Mouse (Mus musculus) fibroblast of lung, adult 2 months (primary cell): Measurements from ENCODE around the gene Arpc1b.
"Not testable (repeated sequence)": the region's sequence is repeated elsewhere in the genome, so short reads cannot be mapped to it uniquely, and the experiment has no call there.

ENCODE experiments used
- DNase-seq: peaks from one replicate; pipeline ENCODE4 v3.0.0-alpha.2; 2011; ENCODE audit warnings: low read depth

Gene Arpc1b

DNA sequence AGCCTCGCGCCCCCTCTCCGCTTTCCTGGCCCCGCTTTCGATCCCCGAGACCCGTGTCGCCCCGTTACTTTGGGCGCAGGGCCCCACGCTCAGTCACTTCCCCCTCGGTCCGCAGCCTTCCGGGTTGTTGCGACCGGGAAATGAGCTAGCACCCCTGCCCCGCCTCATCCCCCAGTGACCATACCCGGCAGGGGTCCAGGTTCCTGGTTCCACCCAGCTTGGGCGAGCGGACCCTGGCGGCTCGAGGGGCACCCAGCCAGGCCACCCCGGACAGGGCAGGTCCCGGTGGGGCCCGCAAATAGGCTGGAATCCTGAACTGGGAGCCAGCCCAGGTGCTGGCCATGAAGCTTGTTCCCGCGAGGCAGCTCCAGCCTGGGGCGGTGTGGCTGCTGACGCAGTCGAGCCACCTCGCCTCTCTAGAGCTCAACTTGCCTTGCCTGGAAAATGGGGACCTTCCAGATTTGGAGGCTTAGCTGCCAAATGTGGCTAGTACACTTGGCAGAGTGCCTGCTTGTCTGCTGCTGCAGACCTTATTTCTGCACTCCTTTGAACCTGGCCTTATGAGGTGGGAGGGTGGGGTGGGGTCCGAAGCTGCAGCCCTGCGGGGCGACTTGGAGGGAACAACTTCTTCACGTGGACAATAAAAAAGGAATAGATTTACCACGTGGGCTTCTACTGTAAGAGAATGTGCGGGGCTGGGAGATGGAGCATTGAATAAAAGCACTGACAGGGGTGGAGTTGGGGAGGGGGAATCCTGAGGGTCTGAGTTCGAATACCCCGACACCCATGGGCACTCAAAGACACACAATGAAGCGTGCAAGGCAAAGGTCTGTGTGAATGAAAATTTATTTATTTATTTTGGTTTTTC lies 825 bp downstream of the Arpc1b start:
- DNase-seq: no peak

DNA sequence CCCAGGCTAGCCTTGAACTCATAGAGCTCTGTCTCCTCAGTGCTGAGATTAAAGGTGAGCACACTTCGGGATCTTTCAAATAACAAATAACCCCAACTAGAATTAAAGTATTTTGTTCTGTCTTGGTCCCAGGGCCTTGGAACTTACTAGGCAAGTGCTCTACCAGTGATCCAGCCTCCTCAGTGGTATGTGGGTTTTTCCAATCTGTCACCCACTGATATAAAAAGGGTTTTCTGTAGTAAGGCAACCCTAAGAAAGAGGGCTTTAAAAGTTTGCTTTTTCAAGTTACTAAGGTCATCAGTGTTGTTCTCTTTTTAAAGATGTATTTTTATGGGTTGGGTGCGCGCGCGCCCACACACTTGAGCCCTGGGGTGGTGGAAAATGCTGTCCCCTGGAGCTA lies 1.7 kb downstream of the Arpc1b start:
- DNase-seq: no peak

DNA sequence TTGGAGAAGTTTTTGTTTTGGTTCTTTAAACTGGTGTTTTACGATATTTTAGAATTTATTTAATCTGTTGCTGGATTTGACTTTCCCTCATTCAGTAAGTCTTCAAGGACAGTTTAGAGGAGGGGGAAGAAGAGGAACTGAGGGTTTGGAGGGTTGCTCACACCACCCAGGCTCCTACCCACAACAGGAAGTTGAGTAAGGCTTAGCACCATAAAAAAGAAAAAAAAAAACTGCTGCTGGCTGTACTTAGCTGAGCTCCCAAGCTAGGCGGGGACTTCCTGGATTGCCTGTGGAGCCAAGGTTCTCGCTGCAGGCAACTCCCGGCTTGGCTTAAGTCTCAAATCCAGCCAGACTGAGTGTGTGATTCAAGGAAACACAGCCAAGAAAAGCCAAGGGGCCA lies 2.3 kb downstream of the Arpc1b start:
- peak; percentile 91 for DNase-seq

DNA sequence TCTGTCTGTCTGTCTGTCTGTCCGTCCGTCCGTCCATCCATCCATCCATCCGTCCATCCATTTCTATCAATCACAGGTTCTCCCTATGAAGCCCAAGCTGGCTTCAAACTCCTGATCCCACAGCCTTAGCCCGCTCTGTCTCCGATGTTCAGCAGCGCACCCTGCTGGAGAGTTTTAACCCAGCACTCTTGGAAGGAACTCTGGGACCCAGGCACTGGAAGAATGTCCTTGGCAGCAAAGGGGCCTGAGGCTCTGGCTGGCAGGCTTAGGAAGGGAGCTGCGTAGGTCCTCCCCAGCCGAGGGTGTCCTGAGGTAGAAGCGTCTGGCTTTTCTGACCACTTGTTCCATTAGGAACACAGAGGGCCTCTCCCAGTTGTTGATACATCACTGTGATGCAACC lies 2.9 kb downstream of the Arpc1b start:
- peak; percentile 65 for DNase-seq

DNA sequence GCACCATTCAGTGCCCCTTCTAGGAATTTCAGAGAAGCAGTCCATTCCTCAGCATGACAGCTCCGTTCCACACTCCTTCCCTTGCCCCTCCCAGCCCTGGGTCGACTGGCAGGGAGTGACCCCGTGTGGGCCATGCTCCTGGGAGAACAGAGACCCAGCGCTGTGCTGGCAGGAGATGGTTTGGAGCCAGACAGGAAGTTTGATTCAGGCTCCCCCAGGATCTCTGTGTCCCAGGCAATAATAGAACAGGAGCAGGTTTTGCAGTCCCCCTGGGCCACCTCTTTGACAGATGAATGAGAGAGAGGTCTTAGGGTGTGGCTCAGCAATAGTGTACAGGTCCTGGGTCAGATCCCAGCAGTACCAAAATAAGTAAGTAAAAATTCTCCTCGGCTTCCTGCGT lies 4.0 kb downstream of the Arpc1b start:
- DNase-seq: no peak

DNA sequence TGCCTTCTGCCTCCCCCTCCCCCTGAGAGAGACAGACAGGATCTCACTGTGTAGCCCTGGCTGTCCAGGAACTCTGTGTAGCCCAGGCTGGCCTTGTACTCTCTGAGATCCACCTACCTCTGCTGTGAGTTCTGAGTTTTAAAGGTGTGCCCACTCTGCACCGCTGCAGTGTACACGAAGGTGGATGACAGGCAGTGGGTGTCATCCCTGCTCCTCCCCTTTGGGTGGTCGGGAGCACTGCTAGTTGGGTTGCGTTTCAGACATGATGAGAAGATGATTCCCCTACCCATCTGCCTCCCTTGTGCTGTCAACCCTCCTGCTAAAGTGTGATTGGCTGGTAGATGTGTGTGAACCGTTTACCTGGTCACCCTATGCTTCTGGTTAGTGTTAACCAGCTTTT lies 4.4 kb downstream of the Arpc1b start:
- DNase-seq: no peak

DNA sequence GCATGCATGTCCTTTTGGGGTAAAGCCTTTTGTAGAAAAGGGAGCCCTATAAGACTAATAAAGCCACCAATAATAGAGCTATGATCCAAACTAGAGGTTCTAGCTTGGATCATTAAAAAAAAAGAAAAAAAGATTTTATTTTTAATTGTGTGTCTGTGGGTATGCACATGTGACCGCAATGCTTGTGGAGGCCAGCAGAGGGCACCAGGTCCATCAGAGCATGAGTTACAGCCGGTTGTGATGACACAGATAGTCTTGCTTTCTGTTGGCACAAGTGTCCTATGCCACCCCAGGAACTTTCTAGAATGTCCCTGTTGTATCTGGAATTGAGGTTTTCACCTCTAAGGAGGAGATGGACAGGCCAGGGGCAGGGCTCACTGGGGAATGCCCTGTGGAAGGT lies 5.4 kb downstream of the Arpc1b start:
- DNase-seq: no peak

DNA sequence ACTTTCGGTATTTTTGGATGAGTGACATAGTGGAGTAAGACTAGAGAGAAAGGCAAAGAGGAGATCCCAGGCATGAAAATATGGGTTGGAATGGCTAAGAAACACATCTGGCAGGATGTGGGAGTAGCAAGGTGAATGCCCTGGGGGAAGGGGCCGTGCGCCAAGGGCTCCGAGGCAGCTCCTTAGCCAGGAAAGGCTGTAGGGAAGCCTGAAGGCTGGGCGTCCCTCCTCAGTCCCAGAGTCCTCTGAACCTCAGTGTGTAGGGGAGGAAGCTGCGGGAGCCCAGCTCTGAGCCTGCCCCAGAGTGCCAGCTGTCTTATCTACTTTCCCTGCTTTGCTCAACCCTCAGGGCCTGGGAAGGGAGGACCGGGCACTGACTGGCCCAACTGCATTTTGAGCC lies 6.9 kb downstream of the Arpc1b start:
- DNase-seq: no peak

DNA sequence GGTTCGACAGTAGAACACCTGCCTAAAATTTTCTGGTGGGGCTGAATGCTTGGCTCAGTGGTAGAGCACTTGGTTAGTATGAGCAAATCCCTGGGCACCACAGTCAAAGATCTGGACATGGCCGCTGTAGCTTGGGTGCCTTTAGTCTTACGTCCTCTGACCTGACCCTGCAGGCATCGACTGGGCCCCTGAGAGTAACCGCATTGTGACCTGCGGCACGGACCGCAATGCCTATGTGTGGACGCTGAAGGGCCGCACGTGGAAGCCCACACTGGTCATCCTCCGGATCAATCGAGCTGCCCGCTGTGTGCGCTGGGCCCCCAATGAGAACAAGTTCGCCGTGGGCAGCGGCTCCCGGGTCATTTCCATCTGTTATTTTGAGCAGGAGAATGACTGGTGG lies 9.4 kb downstream of the Arpc1b start:
- no peak for DNase-seq

DNA sequence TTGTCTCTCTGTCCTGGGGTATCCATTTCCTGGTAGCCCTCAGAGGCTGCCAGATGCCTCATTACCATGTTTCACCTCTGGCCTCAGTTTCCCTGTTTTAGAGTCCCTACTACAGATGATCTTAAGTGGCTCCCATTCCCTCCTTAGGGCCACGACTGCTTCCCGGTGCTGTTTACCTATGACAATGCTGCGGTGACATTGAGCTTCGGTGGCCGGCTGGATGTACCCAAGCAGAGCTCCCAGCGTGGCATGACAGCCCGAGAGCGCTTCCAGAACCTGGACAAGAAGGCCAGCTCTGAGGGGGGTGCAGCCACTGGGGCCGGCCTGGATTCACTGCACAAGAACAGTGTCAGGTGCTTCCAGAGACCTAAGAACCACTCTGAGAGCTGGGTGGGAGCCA lies 12.6 kb downstream of the Arpc1b start:
- DNase-seq: no peak

DNA sequence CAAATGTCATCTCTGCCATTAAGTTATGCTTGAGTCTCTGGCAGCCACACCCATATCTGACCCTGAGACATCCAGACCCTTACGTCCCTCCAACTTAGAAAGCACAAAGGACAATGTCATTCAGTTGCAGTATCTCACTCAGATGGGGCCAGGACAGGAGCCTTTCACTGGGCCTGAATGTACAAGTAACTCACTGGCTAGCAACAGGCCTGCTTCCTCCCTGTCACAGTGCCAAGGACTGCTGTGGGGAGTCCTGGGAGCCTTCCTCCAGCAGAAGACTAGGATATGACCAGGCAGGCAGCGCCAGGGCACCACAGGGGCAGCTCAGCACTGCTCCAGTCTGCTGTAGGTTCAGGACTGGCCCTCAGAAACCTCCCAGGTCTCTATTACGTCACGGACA lies 15.1 kb downstream of the Arpc1b start:
- no peak for DNase-seq

DNA sequence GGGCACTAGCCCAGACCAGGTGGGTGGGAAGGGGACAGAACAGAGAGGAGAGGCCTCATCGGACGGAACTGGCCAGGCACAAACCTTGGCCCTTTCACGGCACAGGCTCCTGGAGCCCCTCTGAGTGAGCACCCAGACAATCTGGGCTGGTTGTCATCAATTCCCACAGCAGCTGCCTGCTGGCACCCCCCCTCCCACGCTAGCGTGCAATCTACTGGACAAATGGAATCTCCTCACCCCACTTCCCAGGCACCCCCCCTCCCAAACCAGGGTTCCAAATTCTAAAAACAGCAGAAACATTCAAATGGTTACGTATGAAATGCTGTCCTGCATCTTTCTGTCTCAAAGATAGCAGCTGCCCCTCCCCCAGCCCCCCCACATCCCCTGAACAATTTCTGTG lies 15.8 kb downstream of the Arpc1b start:
- DNase-seq: not testable (repeated sequence)

DNA sequence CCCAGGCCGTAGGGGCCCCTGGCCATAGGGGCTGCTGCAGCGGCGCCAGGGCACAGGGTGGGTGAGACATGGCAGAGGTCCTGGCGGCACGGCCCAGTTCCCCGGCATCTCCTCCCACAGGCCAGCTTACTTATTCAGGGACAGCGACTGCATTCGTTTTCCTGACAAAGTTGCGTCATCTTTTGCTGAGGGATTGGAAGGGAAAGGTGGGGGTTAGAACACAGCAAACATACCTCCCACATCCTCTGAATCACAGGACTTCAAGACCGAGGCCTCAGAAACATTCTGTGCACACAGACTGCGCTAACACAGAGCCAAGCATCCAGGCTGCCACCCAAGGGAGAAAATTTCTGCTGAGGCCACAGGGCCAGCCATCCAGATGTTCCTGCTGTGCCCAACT lies 16.2 kb downstream of the Arpc1b start:
- DNase-seq: peak; percentile 72

DNA sequence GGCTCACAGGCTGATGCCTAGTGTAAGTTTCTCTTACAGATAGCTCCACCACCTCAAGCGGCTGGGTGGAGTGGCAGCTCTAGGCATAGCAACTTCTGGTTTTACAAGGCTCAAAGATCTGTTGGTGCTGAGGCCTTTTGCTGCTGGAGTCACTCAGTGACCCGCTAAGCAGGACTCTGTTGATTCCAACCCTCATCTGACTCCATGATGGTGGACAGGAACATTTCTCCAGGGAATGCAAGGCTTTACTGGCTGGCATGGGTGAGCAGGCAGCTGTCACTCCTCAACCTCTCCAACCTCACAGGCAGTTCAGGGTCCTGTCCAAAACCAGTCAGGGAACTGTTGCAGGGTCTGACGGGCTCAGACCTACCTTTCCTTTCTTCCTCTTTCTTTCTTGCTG lies 17.0 kb downstream of the Arpc1b start:
- no peak for DNase-seq

DNA sequence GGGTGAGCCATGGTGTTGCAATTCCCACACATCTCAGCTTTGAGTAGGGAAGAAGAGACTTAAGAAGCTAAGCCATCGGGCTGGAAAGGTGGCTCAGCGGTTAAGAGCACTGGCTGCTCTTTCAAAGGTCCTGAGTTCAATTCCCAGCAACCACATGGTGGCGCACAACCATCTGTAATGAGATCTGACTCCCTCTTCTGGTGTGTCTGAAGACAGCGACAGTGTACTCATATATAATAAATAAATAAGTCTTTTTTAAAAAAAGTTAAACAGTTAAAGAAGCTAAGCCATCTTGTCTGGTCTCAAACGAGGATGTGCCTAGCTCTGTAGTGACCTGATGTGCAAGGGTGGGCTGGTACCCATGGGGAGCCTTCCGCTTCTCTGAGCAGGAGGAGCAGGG lies 19.3 kb downstream of the Arpc1b start:
- not testable (repeated sequence) for DNase-seq

DNA sequence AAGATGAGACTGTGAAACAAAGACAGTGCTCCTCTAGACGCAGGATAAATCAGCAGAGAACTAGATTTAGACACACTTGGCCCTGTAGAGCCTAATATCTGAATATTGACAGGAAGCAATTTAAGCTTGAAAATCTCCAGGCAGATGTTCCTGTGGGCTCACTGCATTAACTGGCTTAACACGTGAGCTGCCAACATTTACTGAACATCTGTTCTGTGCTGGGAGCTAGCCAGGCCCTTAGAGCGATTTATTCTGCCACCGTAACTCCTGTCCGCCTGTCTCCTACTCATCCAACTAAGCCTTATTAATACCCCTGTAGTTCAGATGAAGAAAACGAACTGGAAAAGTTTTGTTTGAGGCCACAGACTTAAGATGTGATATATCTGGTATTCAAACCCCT lies 24.8 kb downstream of the Arpc1b start:
- DNase-seq: no peak

DNA sequence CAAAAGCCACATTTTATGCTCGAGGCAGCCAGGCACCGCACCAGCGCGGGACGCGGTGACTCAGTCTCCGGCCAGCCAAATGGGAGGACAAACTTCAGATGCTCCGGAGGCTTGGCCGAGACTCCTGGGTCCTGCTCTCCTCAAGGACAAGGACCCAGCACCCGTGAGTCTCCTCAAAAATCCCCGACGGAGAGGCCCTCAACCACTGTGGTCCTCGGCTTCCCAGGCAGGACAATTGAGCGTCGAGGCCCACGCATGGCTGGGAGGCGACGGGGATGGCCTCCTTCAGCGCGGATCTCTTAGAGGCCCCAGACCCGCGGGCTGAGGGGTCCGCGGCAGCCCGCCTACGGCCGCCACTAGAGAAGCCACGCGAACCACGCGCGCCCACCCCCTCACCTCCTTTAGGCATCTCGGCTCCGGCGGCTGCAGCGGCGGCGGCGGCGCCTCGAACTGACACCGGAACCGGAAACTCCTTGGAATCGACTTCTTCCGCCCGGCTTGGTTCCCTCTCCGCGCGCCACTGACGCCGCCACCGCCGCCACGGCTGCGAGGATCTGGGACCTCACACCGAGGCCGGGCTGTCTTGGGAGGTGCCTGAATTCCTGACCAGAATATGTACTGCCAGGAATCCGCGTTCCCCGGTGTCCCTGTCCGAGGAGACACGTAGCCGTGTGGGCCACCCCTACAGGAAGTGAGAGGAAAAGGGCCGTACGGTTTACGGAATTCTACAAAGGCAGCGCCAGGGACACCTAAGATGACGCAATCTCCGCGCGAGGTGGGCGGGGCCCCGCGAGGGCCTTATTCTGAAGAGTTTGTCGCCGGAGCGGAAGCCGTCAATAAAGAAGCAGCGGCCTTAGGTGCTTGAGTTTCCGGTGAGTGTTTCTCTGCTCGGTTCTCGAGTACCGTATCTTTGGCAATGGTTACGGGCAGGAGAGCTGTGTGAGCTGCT lies 25.8 kb downstream of the Arpc1b start, which contains the start of the genes Pdap1 and Bud31:
Gene Pdap1, minus strand, starts transcription at position 668 of the 949 bp plus-strand sequence.
Gene Bud31, plus strand, starts transcription at position 792 of the 949 bp plus-strand sequence.
- peak; percentile 69 for DNase-seq

DNA sequence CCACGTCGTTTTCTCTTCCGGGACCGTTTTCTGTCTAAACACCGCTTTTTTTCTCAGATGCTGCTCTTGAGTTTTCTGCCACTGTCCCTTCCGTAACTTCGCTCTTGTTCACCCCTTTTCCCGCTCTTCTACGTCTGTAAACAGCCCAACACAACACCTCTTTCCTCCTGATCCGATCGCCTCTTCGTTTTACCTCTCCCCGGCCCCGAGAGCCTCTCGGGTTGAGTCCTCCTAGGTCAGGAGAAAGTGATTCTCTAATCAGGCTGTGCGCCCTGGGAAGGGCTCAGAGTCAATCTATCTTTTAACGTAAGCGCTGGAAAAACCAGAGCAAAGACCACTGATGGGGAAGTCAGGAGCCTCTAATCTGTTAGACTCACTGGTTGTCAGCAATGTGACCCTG lies 26.6 kb downstream of the Arpc1b start:
- DNase-seq: no peak

DNA sequence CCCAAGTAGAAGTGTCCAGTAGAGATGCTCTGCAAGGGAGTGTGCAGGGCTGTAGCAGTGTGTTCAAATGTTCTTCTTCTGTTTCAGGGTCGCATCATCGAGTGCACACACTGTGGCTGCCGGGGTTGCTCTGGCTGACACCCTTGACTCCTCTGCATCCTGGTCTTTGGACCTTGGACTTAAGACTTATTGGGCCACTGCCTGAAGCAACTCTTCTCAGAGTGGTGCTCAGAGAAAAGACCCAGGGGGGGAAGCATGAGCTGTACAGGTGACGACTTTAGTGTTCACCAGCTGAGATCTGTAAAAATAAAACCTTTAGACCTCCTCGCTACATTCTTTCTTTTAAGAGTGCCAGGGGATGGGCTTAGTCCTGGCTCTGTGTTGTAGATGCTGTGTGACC lies 33.7 kb downstream of the Arpc1b start:
- DNase-seq: no peak

DNA sequence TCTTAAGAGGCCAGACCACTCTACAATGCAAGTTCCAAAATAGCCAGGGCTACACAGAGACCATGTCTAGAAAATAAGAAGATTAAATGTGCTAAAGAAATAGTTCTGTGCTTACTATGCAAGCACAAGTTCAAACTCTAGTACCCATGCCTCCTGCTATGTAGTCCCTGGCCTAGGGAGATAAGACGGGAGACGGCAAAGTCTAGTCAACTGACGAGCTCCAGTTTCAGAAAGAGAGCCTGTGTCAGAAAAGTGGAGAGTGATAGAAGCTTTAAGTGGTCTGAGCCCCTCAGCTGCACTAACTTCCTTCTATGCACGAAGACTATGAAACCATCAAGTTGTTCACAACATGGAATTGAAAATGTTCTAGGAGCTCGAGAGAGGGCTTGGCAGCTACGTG lies 35.3 kb downstream of the Arpc1b start:
- no peak for DNase-seq

DNA sequence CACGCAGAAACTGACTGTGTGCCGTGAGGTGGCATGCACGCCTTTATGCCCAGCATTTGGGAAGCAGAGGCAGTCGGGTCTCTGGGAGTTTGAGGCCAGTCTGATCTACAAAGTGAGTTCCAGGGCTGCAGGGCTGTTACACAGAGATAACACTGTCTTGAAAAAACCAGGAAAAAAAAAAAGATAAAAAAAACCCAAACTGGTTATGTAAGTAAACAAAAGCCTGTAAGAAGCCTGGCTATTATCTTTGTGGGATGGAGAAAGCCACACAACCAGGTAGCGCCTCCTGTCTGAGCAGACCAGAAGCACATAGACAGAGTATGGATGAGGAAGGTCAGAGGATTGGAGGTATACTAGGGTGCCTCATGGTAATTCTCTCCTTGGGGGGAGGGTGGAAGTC lies 38.7 kb downstream of the Arpc1b start:
- no peak for DNase-seq

DNA sequence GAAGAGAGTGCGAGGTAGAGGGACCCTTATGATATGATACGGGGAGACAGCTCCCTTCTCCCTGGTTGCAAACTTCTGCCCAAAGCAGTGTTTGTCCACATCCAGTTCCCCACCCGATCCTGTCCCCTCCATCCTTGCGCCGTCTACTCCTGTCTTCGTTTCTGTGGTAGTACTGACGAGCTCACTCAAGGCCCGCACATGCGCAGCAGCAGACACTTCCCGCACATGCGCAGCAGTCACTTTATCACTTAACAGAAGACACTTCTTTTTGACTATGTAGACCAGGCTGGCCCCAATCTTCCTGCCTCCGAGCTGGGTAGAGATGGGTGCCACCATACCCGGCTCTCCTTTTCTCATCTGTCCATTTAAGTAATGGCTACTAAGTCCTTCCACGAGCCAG lies 47.3 kb downstream of the Arpc1b start:
- DNase-seq: no peak

DNA sequence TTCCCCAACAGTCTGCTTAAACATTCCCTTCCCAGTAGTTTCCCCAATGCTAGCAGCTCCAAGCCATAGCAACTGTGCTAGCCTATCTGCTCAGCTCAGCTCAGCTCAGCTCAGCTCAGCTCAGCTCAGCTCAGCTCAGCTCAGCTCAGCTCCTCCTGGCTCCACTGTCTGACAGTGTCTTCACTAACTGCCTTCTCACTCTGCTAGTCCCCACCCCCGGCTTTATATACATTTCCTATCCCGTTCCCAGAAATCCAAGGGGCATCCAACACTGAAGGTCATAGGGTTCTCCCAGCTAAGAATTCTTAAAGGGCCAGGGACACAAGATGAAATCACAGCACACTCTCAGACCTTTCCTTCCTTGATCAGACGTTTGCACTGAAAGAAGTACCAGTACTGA lies 50.7 kb downstream of the Arpc1b start:
- no peak for DNase-seq
